9 mouse cellular contexts compared by ENCODE assay signal in genomic region chr10:53347787-53348755, GRCm38 (mm10). TPM values are rescaled to one million over a fixed set of nuclear protein-coding genes. Genes with fewer than 3 reads are reported as not detected.
DNase-seq lines count a peak whose midpoint lies in the region; ATAC-seq and TF ChIP-seq lines count a peak whose summit lies in the region.
"Had no signal": no experiment of that assay in that cellular context is flagged by ENCODE, and none has a peak within 500 bp of the region (broad histone marks: within the 10 kb centered on the region; RNA-seq: fewer than 3 reads in every experiment).

No protein-coding gene starts in this region.

- DNase-seq in ovary, postnatal 14 days (ENCODE audit: low spot score) = peak; percentile 48
- no peak for DNase-seq in ovary, postnatal 10 days (ENCODE audit: low spot score)
- peak; percentile 76 for DNase-seq in c-Kit-positive CD71-positive TER-119-negative erythroid progenitor cells, embryonic 14.5 days (ENCODE audit: low read depth)
- peak; percentile 90 for DNase-seq in forebrain, embryonic 14.5 days (ENCODE audit: low spot score)
- peak; percentile 79 to 86 for DNase-seq in left cerebral cortex, postnatal 25 days (ENCODE audit: low spot score in 2 of 2)
- DNase-seq in monocyte, adult 2 months (ENCODE audit: low read depth in 1 of 2, low spot score in 2 of 2) = peak; percentile 10 to 21
- DNase-seq in testis, postnatal 14 days (ENCODE audit: low spot score) = peak; percentile 11

- H3K4me1 ChIP-seq in forebrain, embryonic 14.5 days (ENCODE audit: control insufficient read depth, insufficient read depth, low read length) = no peaks in the 10 kb centered on the region
- H3K4me1 ChIP-seq in intestine, postnatal 0 days (replicated peaks; ENCODE audit: control insufficient read depth, insufficient read depth, low read length) = no peaks in the 10 kb centered on the region

- no peak overlapping the region for H3K27ac ChIP-seq in forebrain, embryonic 14.5 days (ENCODE audit: low read depth, low read length)
- no peak overlapping the region for H3K27ac ChIP-seq in intestine, postnatal 0 days (ENCODE audit: low read depth, low read length)
- H3K27ac ChIP-seq: stomach, embryonic 15.5 days had no signal

- ATAC-seq in forebrain, embryonic 14.5 days = peak; percentile 86
- ATAC-seq in intestine, postnatal 0 days = 0 out of 2 replicates have a peak, but pooled peaks have one; percentile 31

- no peaks in the 10 kb centered on the region for H3K9me3 ChIP-seq in forebrain, embryonic 14.5 days (replicated peaks; ENCODE audit: control insufficient read depth, low read length)
- no peaks in the 10 kb centered on the region for H3K9me3 ChIP-seq in intestine, postnatal 0 days (ENCODE audit: control insufficient read depth)
- H3K9me3 ChIP-seq: stomach, embryonic 15.5 days had no signal

- TF ChIP-seq CTCF in intestine, postnatal 0 days (IDR thresholded peaks at IDR 0.05; ENCODE audit: low read depth) = peak; percentile 85

- H3K4me3 ChIP-seq in forebrain, embryonic 14.5 days (ENCODE audit: low read depth, low read length) = no peak overlapping the region
- H3K4me3 ChIP-seq in intestine, postnatal 0 days (ENCODE audit: low read depth, low read length) = no peak overlapping the region
- H3K4me3 ChIP-seq: stomach, embryonic 15.5 days had no signal

- H3K4me2 ChIP-seq in forebrain, embryonic 14.5 days (ENCODE audit: low read length) = no peak overlapping the region
- no peak overlapping the region for H3K4me2 ChIP-seq in intestine, postnatal 0 days (replicated peaks; ENCODE audit: low read depth)
- H3K4me2 ChIP-seq: stomach, embryonic 15.5 days had no signal

- WGBS in forebrain, embryonic 14.5 days = 58% methylated on average over 10 of the region's 10 CpGs
- WGBS in intestine, postnatal 0 days = 55% methylated on average over 10 of the region's 10 CpGs

- intact Hi-C loops in left cerebral cortex, postnatal 25 days (cut with DNase I) = loop anchor here (1.0 to 10.0 kb wide), 3 partner anchors 31 to 247 kb away; partner anchors contain the start of genes Asf1a and Cep85l

- H3K9ac ChIP-seq in forebrain, embryonic 14.5 days (ENCODE audit: low read length) = no peak overlapping the region
- no peak overlapping the region for H3K9ac ChIP-seq in intestine, postnatal 0 days (ENCODE audit: low read depth, low read length)
- H3K9ac ChIP-seq: stomach, embryonic 15.5 days had no signal

- H3K27me3 ChIP-seq in forebrain, embryonic 14.5 days (replicated peaks; ENCODE audit: control insufficient read depth, insufficient read depth, low read length) = no peaks in the 10 kb centered on the region
- no peaks in the 10 kb centered on the region for H3K27me3 ChIP-seq in intestine, postnatal 0 days (replicated peaks; ENCODE audit: control insufficient read depth, insufficient read depth, low read length)
- H3K27me3 ChIP-seq: stomach, embryonic 15.5 days had no signal

- peaks cover 5% of the 10 kb centered on the region for H3K36me3 ChIP-seq in forebrain, embryonic 14.5 days (ENCODE audit: control insufficient read depth, insufficient read depth, low read length)
- peaks cover 6% of the 10 kb centered on the region; the same call in 1 of the 2 replicates for H3K36me3 ChIP-seq in intestine, postnatal 0 days (ENCODE audit: control insufficient read depth, insufficient read depth)
- H3K36me3 ChIP-seq: stomach, embryonic 15.5 days had no signal

RNA-seq across cellular contexts. Expression of gene Pln, which starts 10.6 kb away (rescaled TPM):
- polyA plus RNA-seq in forebrain, embryonic 14.5 days (2014; fragmentation: Nextera tagmentation; extraction: Ambion mirVana) = 0.74 and 0.90 TPM in 2 replicates
- 6.4 and 10.8 TPM in 2 replicates for polyA plus RNA-seq in intestine, postnatal 0 days (2015; fragmentation: Nextera tagmentation; extraction: Ambion mirVana)
- 1 to 10 TPM; 2.3 to 3.2 TPM for total RNA-seq in left cerebral cortex, postnatal 25 days (2021)

RNA-seq across cellular contexts. Expression of gene Cep85l, which starts 31.7 kb away (rescaled TPM):
- polyA plus RNA-seq in forebrain, embryonic 14.5 days (2014; fragmentation: Nextera tagmentation; extraction: Ambion mirVana) = 10.3 and 12.2 TPM in 2 replicates
- 1.5 and 1.9 TPM in 2 replicates for polyA plus RNA-seq in intestine, postnatal 0 days (2015; fragmentation: Nextera tagmentation; extraction: Ambion mirVana)
- 10 to 100 TPM; 18.7 to 19.9 TPM for total RNA-seq in left cerebral cortex, postnatal 25 days (2021)
